Mouse (Mus musculus): Measurements from ENCODE around the gene Dchs1.
"Not testable (repeated sequence)": the region's sequence is repeated elsewhere in the genome, so short reads cannot be mapped to it uniquely, and the experiment has no call there.

GRCm38 (mm10) chr7:105742539-105743215 lies 44.8 kb downstream of the Dchs1 start:
- TF ChIP-seq CTCF (IDR thresholded peaks at IDR 0.05; ENCODE audit: extremely low read depth, insufficient read depth, insufficient read length, insufficient replicate concordance); POLR2A (IDR thresholded peaks at IDR 0.05; ENCODE audit: low read depth, low read length): not testable (repeated sequence)

Data from spleen, adult 2 months (tissue).